Mouse (Mus musculus) lung, postnatal 0 days (tissue): Measurements from ENCODE around the gene Dscaml1. TPM values are rescaled to one million over a fixed set of nuclear protein-coding genes. Genes with fewer than 3 reads are reported as not detected.

Experiments used
- ATAC-seq: fragments of 200-750 bp; cut with Nextera tagmentation; 2 replicates; pipeline ENCODE4 v1.8.0; 2017; ENCODE audit warnings: moderate library complexity
- DNase-seq: peaks from one replicate; pipeline ENCODE4 v3.0.0-alpha.2; 2016; ENCODE audit warnings: low spot score
- H3K27ac ChIP-seq: fragments of 300-500 bp; sonication (generic); 2 replicates; pipeline ENCODE4 v1.5.1; 2014; ENCODE audit warnings: antibody characterized with exemption, mild to moderate bottlenecking, low read length, mixed read lengths
- H3K27me3 ChIP-seq: fragments of 300-500 bp; sonication (generic); replicated peaks from 2 replicates; pipeline ENCODE4 v1.6.1; 2014; ENCODE audit warnings: low read length, mixed read lengths; ENCODE audit not compliant: insufficient read depth
- H3K36me3 ChIP-seq: fragments of 300-500 bp; sonication (generic); 2 replicates; pipeline ENCODE4 v1.6.1; 2014; ENCODE audit warnings: low read length, mixed read lengths; ENCODE audit not compliant: insufficient read depth
- H3K4me1 ChIP-seq: fragments of 300-500 bp; sonication (generic); 2 replicates; pipeline ENCODE4 v1.6.1; 2014; ENCODE audit warnings: antibody characterized with exemption, low read depth, low read length, mixed read lengths; ENCODE audit not compliant: insufficient read depth
- H3K4me2 ChIP-seq: fragments of 300-500 bp; sonication (generic); replicated peaks from 2 replicates; pipeline ENCODE4 v1.6.1; 2014; ENCODE audit warnings: low read depth, mild to moderate bottlenecking, low read length, moderate library complexity, mixed read lengths
- H3K4me3 ChIP-seq: fragments of 300-500 bp; sonication (generic); 2 replicates; pipeline ENCODE4 v1.5.1; 2014; ENCODE audit warnings: low read depth, low read length
- H3K9ac ChIP-seq: fragments of 300-500 bp; sonication (generic); replicated peaks from 2 replicates; pipeline ENCODE4 v1.6.1; 2014; ENCODE audit warnings: low read depth, mild to moderate bottlenecking
- H3K9me3 ChIP-seq: fragments of 300-500 bp; sonication (generic); 2 replicates; pipeline ENCODE4 v1.6.1; 2016; ENCODE audit warnings: low read length, mixed read lengths
- CTCF ChIP-seq: IDR thresholded peaks from 2 replicates; pipeline ENCODE4 v1.5.1; 2016; ENCODE audit warnings: antibody characterized with exemption, mild to moderate bottlenecking
- EP300 ChIP-seq: IDR thresholded peaks from 2 replicates; pipeline ENCODE4 v1.6.1; 2016; ENCODE audit warnings: antibody characterized with exemption, mild to moderate bottlenecking, control low read depth
- WGBS: fragments of 180-500 bp; shearing (Covaris S2); extraction: QIAGEN DNeasy Blood & Tissue Kit; methylation state at CpG from one replicate; pipeline ENCODE4 v1.1.7; 2014; 5-methylcytosine and 5-hydroxymethylcytosine counted together
- polyA plus RNA-seq: library from polyadenylated mRNA; unstranded; fragments of >200 nt; fragmentation: Nextera tagmentation; extraction: Ambion mirVana; gene quantifications from 2 replicates; pipeline ENCODE4 v1.2.1, GENCODE M21; 2015

Dscaml1 gene
- polyA plus RNA-seq, 1 experiment from 2014 or later, result 0.16 TPM

GRCm38 (mm10) chr9:45517993-45518705, 91.7 kb downstream of the Dscaml1 start:
- H3K9ac ChIP-seq, result no peak overlapping the region
- ATAC-seq, result peak; percentile 25; the same call in 1 of the 2 replicates
- WGBS, result 54% methylated on average over 11 of the region's 11 CpGs

GRCm38 (mm10) chr9:45519841-45520240, 93.4 kb downstream of the Dscaml1 start:
- no peak for DNase-seq
- Histone ChIP-seq H3K27ac (no peak overlapping the region), H3K4me3 (no peak overlapping the region), H3K4me2 (no peak overlapping the region), H3K9ac (no peak overlapping the region), H3K27me3 (no peaks in the 10 kb centered on the region), H3K9me3 (no peaks in the 10 kb centered on the region), H3K4me1 (no peaks in the 10 kb centered on the region), H3K36me3 (no peaks in the 10 kb centered on the region)
- 60% methylated on average over 6 of the region's 6 CpGs for WGBS
- no peak for TF ChIP-seq EP300
- ATAC-seq, result no peak

More at GRCm38 (mm10) chr9:45517993-45518705, 91.7 kb downstream of the Dscaml1 start:
- Histone ChIP-seq H3K27me3 (no peaks in the 10 kb centered on the region), H3K36me3 (no peaks in the 10 kb centered on the region), H3K4me3 (no peak overlapping the region), H3K4me2 (no peak overlapping the region), H3K4me1 (no peaks in the 10 kb centered on the region), H3K9me3 (no peaks in the 10 kb centered on the region), H3K27ac (no peak overlapping the region)
- TF ChIP-seq CTCF (no peak), EP300 (no peak)
- DNase-seq, result no peak

GRCm38 (mm10) chr9:45522866-45523265, 96.4 kb downstream of the Dscaml1 start:
- WGBS, result 58% methylated on average over 3 of the region's 3 CpGs
- no peak overlapping the region for H3K27ac ChIP-seq
- no peak overlapping the region for H3K9ac ChIP-seq
- DNase-seq (no peak), ATAC-seq (no peak)
- H3K27me3 ChIP-seq, result no peaks in the 10 kb centered on the region
- no peaks in the 10 kb centered on the region for H3K36me3 ChIP-seq
- TF ChIP-seq CTCF (peak; percentile 48), EP300 (no peak)
- H3K9me3 ChIP-seq, result no peaks in the 10 kb centered on the region
- no peaks in the 10 kb centered on the region for H3K4me1 ChIP-seq
- no peak overlapping the region for H3K4me2 ChIP-seq
- no peak overlapping the region for H3K4me3 ChIP-seq

- H3K4me3 ChIP-seq, result no peak overlapping the region
- DNase-seq (no peak), ATAC-seq (no peak)
- H3K27me3 ChIP-seq, result no peaks in the 10 kb centered on the region; the same call in 1 of the 2 replicates
- H3K4me1 ChIP-seq, result no peaks in the 10 kb centered on the region
- H3K9ac ChIP-seq, result no peak overlapping the region
- no peaks in the 10 kb centered on the region for H3K9me3 ChIP-seq
- no peaks in the 10 kb centered on the region for H3K36me3 ChIP-seq
- H3K4me2 ChIP-seq, result no peak overlapping the region
- TF ChIP-seq CTCF (no peak), EP300 (no peak)
- no peak overlapping the region for H3K27ac ChIP-seq
- 59% methylated on average over 8 of the region's 8 CpGs for WGBS
Measured at GRCm38 (mm10) chr9:45524505-45524904, 98.1 kb downstream of the Dscaml1 start.

GRCm38 (mm10) chr9:45533253-45533652, 106.8 kb downstream of the Dscaml1 start:
- Histone ChIP-seq H3K4me3 (no peak overlapping the region), H3K27me3 (no peaks in the 10 kb centered on the region; the same call in 1 of the 2 replicates), H3K36me3 (no peaks in the 10 kb centered on the region), H3K9me3 (no peaks in the 10 kb centered on the region), H3K27ac (no peak overlapping the region), H3K9ac (no peak overlapping the region), H3K4me1 (no peaks in the 10 kb centered on the region), H3K4me2 (no peak overlapping the region)
- WGBS, result 82% methylated on average over 2 of the region's 2 CpGs
- ATAC-seq (no peak), DNase-seq (no peak)
- TF ChIP-seq EP300, result no peak

- TF ChIP-seq CTCF (no peak), EP300 (no peak)
- Histone ChIP-seq H3K4me2 (no peak overlapping the region), H3K4me3 (no peak overlapping the region), H3K36me3 (no peaks in the 10 kb centered on the region), H3K27me3 (no peaks in the 10 kb centered on the region), H3K9me3 (no peaks in the 10 kb centered on the region), H3K9ac (no peak overlapping the region), H3K27ac (no peak overlapping the region), H3K4me1 (no peaks in the 10 kb centered on the region)
- 74% methylated on average over 8 of the region's 8 CpGs for WGBS
- DNase-seq, result no peak
- ATAC-seq, result no peak
Measured at GRCm38 (mm10) chr9:45534472-45534988, 108.1 kb downstream of the Dscaml1 start.
